Mouse (Mus musculus): ENCODE measurements around the gene Rab12.

The Rab12 gene

GRCm38 (mm10) chr17:66447978-66448377, 71.6 kb downstream of the Rab12 start:
- DNase-seq: peak in 1 of 2 experiments; percentile 14

- DNase-seq: no peak
Measured at GRCm38 (mm10) chr17:66447007-66447312, 72.6 kb downstream of the Rab12 start.

- peak; percentile 45 to 49 for DNase-seq
Measured at GRCm38 (mm10) chr17:66446196-66447006, 73.1 kb downstream of the Rab12 start.
